Mouse (Mus musculus) liver, adult 2 months (tissue): ENCODE results near the gene Abhd5. TPM values are rescaled to one million over a fixed set of nuclear protein-coding genes. Genes with fewer than 3 reads are reported as not detected.

Experiments used
- DNase-seq: peaks from one replicate; pipeline ENCODE4 v3.0.0-alpha.2; 2011; ENCODE audit warnings: low read depth, low spot score; ENCODE audit errors: extremely low read depth
- H3K27ac ChIP-seq: fragments of 200-500 bp; replicated peaks from 2 replicates; pipeline ENCODE4 v1.5.1; 2012; ENCODE audit warnings: low read depth, mild to moderate bottlenecking, control low read depth, inconsistent platforms, low read length; ENCODE audit not compliant: insufficient read depth
- H3K27me3 ChIP-seq: fragments of 200-500 bp; 2 replicates; pipeline ENCODE4 v1.6.1; 2012; ENCODE audit warnings: mild to moderate bottlenecking, moderate library complexity, low read length, inconsistent platforms; ENCODE audit not compliant: control insufficient read depth, insufficient read depth
- H3K36me3 ChIP-seq: fragments of 200-500 bp; 2 replicates; pipeline ENCODE4 v1.6.1; 2012; ENCODE audit warnings: low read length, inconsistent platforms; ENCODE audit not compliant: control insufficient read depth, insufficient read depth
- H3K4me1 ChIP-seq: fragments of 200-500 bp; 2 replicates; pipeline ENCODE4 v1.6.1; 2011; ENCODE audit warnings: low read length; ENCODE audit not compliant: control insufficient read depth, insufficient read depth
- H3K4me3 ChIP-seq: fragments of 200-500 bp; 2 replicates; pipeline ENCODE4 v1.5.1; 2011; ENCODE audit warnings: low read depth, mild to moderate bottlenecking, control low read depth, low read length, moderate library complexity; ENCODE audit not compliant: insufficient read depth
- H3K79me2 ChIP-seq: fragments of 200-500 bp; 2 replicates; pipeline ENCODE4 v1.6.1; 2012; ENCODE audit warnings: inconsistent platforms, mild to moderate bottlenecking, low read length, moderate library complexity; ENCODE audit not compliant: control insufficient read depth, insufficient read depth
- H3K9ac ChIP-seq: fragments of 200-500 bp; 2 replicates; pipeline ENCODE4 v1.6.1; 2012; ENCODE audit warnings: low read depth, mild to moderate bottlenecking, control low read depth, inconsistent platforms, low read length
- CTCF ChIP-seq: fragments of 200-500 bp; IDR thresholded peaks from 2 replicates; pipeline ENCODE4 v1.5.1; 2011; ENCODE audit warnings: low read depth, low read length, control low read depth
- POLR2A ChIP-seq: fragments of 200-500 bp; IDR thresholded peaks from 2 replicates; pipeline ENCODE4 v1.6.1; 2011; ENCODE audit warnings: low read length, control low read depth; ENCODE audit not compliant: insufficient read depth; ENCODE audit errors: extremely low read depth
- WGBS: fragments of 180-500 bp; shearing (Covaris S2); methylation state at CpG from one replicate; pipeline ENCODE4 v1.1.7; 2018; 5-methylcytosine and 5-hydroxymethylcytosine counted together
- polyA plus RNA-seq: library from polyadenylated mRNA; depleted of rRNA; stranded (reverse); fragments of >200 nt; gene quantifications from 2 replicates; pipeline ENCODE4 v1.2.3, GENCODE M21; 2012; rRNA removed
- total RNA-seq: library from RNA; depleted of rRNA; stranded (reverse); fragments of >200 nt; gene quantifications from 2 replicates; pipeline ENCODE4 v1.2.3, GENCODE M21; 2014; rRNA removed

Abhd5 gene
- total RNA-seq: 19.5 and 20.3 TPM in 2 replicates
- 15.9 and 17.3 TPM in 2 replicates for polyA plus RNA-seq

GRCm38 (mm10) chr9:122351303-122352024, at the start of gene Abhd5:
TSS of gene Abhd5 (plus strand) at chr9:122351608.
- H3K4me1 ChIP-seq: peaks cover 24% of the 10 kb centered on the region; the same call in 1 of the 2 replicates
- WGBS: under 1% methylated on average over 84 of the region's 84 CpGs

GRCm38 (mm10) chr9:122305302-122305701, 46.1 kb upstream of the Abhd5 start:
- Histone ChIP-seq H3K36me3 (no peaks in the 10 kb centered on the region), H3K4me3 (no peak overlapping the region), H3K27me3 (no peaks in the 10 kb centered on the region), H3K9ac (no peak overlapping the region), H3K27ac (no peak overlapping the region), H3K79me2 (no peaks in the 10 kb centered on the region), H3K4me1 (no peaks in the 10 kb centered on the region)
- DNase-seq: no peak
- WGBS: 88% methylated on average over 3 of the region's 3 CpGs
- TF ChIP-seq CTCF: no peak
- TF ChIP-seq POLR2A: no peak

More at GRCm38 (mm10) chr9:122351303-122352024, at the start of gene Abhd5:
- DNase-seq: peak; percentile 76
- Histone ChIP-seq H3K4me3 (peak within 1 kb of the TSS; percentile 86), H3K79me2 (peaks cover 13% of the 10 kb centered on the region; the same call in 1 of the 2 replicates), H3K9ac (peak within 1 kb of the TSS; percentile 93), H3K27ac (peak within 1 kb of the TSS; percentile 76), H3K36me3 (no peaks in the 10 kb centered on the region), H3K27me3 (no peaks in the 10 kb centered on the region)
- TF ChIP-seq CTCF (peak; percentile 52), POLR2A (peak; percentile 99)

- WGBS: 84% methylated on average over 14 of the region's 14 CpGs
- TF ChIP-seq CTCF (no peak), POLR2A (no peak)
- Histone ChIP-seq H3K9ac (no peak overlapping the region), H3K4me3 (no peak overlapping the region), H3K27ac (no peak overlapping the region), H3K79me2 (no peaks in the 10 kb centered on the region), H3K36me3 (no peaks in the 10 kb centered on the region), H3K27me3 (no peaks in the 10 kb centered on the region), H3K4me1 (peaks cover 6% of the 10 kb centered on the region)
- DNase-seq: no peak
Observed at GRCm38 (mm10) chr9:122309013-122309980, 42.1 kb upstream of the Abhd5 start.

GRCm38 (mm10) chr9:122310613-122311049, 40.8 kb upstream of the Abhd5 start:
- TF ChIP-seq POLR2A: no peak
- TF ChIP-seq CTCF: peak; percentile 97
- Histone ChIP-seq H3K9ac (peak overlapping the region; percentile 87), H3K4me3 (peak overlapping the region; percentile 87), H3K27ac (peak overlapping the region; percentile 75), H3K36me3 (no peaks in the 10 kb centered on the region), H3K27me3 (no peaks in the 10 kb centered on the region), H3K79me2 (no peaks in the 10 kb centered on the region), H3K4me1 (peaks cover 8% of the 10 kb centered on the region)
- DNase-seq: peak; percentile 68
- WGBS: 0% methylated on average over 18 of the region's 19 CpGs

- H3K27ac ChIP-seq: no peak overlapping the region
- DNase-seq: peak; percentile 71
Observed at GRCm38 (mm10) chr9:122311051-122311760, 40.2 kb upstream of the Abhd5 start.

More at GRCm38 (mm10) chr9:122311051-122311760, 40.2 kb upstream of the Abhd5 start:
- H3K4me3 ChIP-seq: peak overlapping the region; percentile 87; the same call in 1 of the 2 replicates
- H3K36me3 ChIP-seq: no peaks in the 10 kb centered on the region
- H3K9ac ChIP-seq: no peak overlapping the region
- no peaks in the 10 kb centered on the region for H3K27me3 ChIP-seq
- WGBS: 36% methylated on average over 7 of the region's 7 CpGs
- TF ChIP-seq POLR2A: no peak
- no peak for TF ChIP-seq CTCF
- peaks cover 10% of the 10 kb centered on the region for H3K4me1 ChIP-seq
- H3K79me2 ChIP-seq: no peaks in the 10 kb centered on the region
